Mouse (Mus musculus) forebrain, postnatal 0 days (tissue): ENCODE results near the gene Creb5. TPM values are rescaled to one million over a fixed set of nuclear protein-coding genes. Genes with fewer than 3 reads are reported as not detected.
"Not testable (repeated sequence)": the region's sequence is repeated elsewhere in the genome, so short reads cannot be mapped to it uniquely, and the experiment has no call there.

Experiments
- ATAC-seq: fragments of 200-750 bp; cut with Nextera tagmentation; 2 replicates; pipeline ENCODE4 v1.8.0; 2017; ENCODE audit warnings: mild to moderate bottlenecking, moderate library complexity
- DNase-seq: peaks from one replicate; pipeline ENCODE4 v3.0.0-alpha.2; 2015
- H3K27ac ChIP-seq: fragments of 300-500 bp; sonication (generic); 2 replicates; pipeline ENCODE4 v1.5.1; 2014; ENCODE audit warnings: low read depth, mild to moderate bottlenecking, antibody characterized with exemption, low read length, moderate library complexity, mixed read lengths
- H3K27me3 ChIP-seq: fragments of 300-500 bp; sonication (generic); 2 replicates; pipeline ENCODE4 v1.6.1; 2014; ENCODE audit warnings: mild to moderate bottlenecking, low read length, mixed read lengths; ENCODE audit not compliant: insufficient read depth
- H3K36me3 ChIP-seq: fragments of 300-500 bp; sonication (generic); 2 replicates; pipeline ENCODE4 v1.6.1; 2014; ENCODE audit warnings: mild to moderate bottlenecking, moderate library complexity; ENCODE audit not compliant: insufficient read depth
- H3K4me1 ChIP-seq: fragments of 300-500 bp; sonication (generic); 2 replicates; pipeline ENCODE4 v1.6.1; 2014; ENCODE audit warnings: antibody characterized with exemption; ENCODE audit not compliant: insufficient read depth
- H3K4me2 ChIP-seq: fragments of 300-500 bp; sonication (generic); 2 replicates; pipeline ENCODE4 v1.6.1; 2014; ENCODE audit warnings: low read depth, mild to moderate bottlenecking, moderate library complexity
- H3K4me3 ChIP-seq: fragments of 300-500 bp; sonication (generic); 2 replicates; pipeline ENCODE4 v1.5.1; 2014; ENCODE audit warnings: low read depth, low read length, mixed read lengths
- H3K9ac ChIP-seq: fragments of 300-500 bp; sonication (generic); 2 replicates; pipeline ENCODE4 v1.6.1; 2014; ENCODE audit warnings: mild to moderate bottlenecking
- H3K9me3 ChIP-seq: fragments of 300-500 bp; sonication (generic); 2 replicates; pipeline ENCODE4 v1.6.1; 2016; ENCODE audit warnings: low read length
- CTCF ChIP-seq: sonication (generic); IDR thresholded peaks from 2 replicates; pipeline ENCODE4 v1.5.1; 2016; ENCODE audit warnings: antibody characterized with exemption, control low read depth, low read depth
- WGBS: fragments of 180-500 bp; shearing (Covaris S2); extraction: QIAGEN DNeasy Blood & Tissue Kit; methylation state at CpG from one replicate; pipeline ENCODE4 v1.1.7; 2014; 5-methylcytosine and 5-hydroxymethylcytosine counted together
- polyA plus RNA-seq: library from polyadenylated mRNA; unstranded; fragments of >200 nt; fragmentation: Nextera tagmentation; extraction: Ambion mirVana; gene quantifications from 2 replicates; pipeline ENCODE4 v1.2.1, GENCODE M21; 2015
- total RNA-seq: library from RNA; depleted of rRNA; stranded (reverse); fragments of >200 nt; gene quantifications from 2 replicates; pipeline ENCODE4 v1.2.3, GENCODE M21; 2014

Creb5 gene
- total and polyA plus RNA-seq, 2 experiments from 2014 or later = 2.4 to 3.2 TPM

DNA sequence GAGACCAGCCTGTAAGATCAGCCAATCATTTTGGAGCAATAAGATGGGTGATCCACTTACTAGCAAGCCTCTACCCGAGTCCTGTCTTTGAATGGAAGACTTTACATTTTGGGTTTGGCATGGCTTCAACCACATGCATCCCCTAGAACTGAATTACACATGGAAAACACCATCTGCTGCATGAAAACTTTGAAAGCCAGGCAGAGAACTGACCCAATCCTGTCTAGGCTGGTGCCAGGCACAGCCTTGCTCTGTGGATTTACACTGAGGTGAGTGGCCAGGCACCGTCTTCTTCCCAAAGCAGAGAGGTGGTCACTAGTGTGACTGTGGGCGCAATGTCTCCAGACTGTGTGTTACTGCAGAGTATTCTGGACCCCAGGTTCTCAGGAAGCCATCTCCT is 109.4 kb downstream of the Creb5 start:
- WGBS = 74% methylated on average over 3 of the region's 3 CpGs
- Histone ChIP-seq H3K27ac (no peak overlapping the region), H3K9me3 (no peaks in the 10 kb centered on the region), H3K36me3 (no peaks in the 10 kb centered on the region), H3K27me3 (no peaks in the 10 kb centered on the region), H3K4me1 (0 out of 2 replicates have a peak, but pooled peaks cover 14% of the 10 kb centered on the region), H3K4me2 (no peak overlapping the region), H3K4me3 (no peak overlapping the region), H3K9ac (no peak overlapping the region)
- TF ChIP-seq CTCF = no peak
- peak; percentile 38; the same call in 1 of the 2 replicates for ATAC-seq
- peak; percentile 63 for DNase-seq

DNA sequence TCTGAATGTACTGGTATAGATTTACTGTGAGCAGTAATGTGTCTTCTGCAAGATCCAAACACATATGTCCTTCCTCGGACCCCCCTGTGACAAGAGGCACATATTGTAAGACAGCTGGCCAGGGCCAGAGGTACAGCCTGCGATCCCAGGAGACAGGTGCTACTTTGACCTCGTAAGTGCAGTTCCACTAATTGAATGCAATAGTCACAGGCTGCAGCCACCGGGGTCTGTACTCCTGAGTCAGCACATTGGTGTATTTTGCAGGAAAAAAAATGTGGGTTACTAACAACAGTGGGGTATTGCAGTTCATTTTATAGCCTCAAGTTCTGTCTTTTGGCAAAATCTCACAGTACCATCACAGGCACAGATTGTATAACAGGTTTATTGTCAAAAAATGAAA is 110.7 kb downstream of the Creb5 start:
- Histone ChIP-seq H3K9ac (no peak overlapping the region), H3K36me3 (no peaks in the 10 kb centered on the region), H3K27ac (no peak overlapping the region), H3K4me1 (0 out of 2 replicates have a peak, but pooled peaks cover 14% of the 10 kb centered on the region), H3K4me3 (no peak overlapping the region), H3K27me3 (no peaks in the 10 kb centered on the region), H3K4me2 (no peak overlapping the region), H3K9me3 (no peaks in the 10 kb centered on the region)
- 50% methylated on average over 4 of the region's 4 CpGs for WGBS
- TF ChIP-seq CTCF = no peak
- ATAC-seq (peak; percentile 48), DNase-seq (peak; percentile 56)

DNA sequence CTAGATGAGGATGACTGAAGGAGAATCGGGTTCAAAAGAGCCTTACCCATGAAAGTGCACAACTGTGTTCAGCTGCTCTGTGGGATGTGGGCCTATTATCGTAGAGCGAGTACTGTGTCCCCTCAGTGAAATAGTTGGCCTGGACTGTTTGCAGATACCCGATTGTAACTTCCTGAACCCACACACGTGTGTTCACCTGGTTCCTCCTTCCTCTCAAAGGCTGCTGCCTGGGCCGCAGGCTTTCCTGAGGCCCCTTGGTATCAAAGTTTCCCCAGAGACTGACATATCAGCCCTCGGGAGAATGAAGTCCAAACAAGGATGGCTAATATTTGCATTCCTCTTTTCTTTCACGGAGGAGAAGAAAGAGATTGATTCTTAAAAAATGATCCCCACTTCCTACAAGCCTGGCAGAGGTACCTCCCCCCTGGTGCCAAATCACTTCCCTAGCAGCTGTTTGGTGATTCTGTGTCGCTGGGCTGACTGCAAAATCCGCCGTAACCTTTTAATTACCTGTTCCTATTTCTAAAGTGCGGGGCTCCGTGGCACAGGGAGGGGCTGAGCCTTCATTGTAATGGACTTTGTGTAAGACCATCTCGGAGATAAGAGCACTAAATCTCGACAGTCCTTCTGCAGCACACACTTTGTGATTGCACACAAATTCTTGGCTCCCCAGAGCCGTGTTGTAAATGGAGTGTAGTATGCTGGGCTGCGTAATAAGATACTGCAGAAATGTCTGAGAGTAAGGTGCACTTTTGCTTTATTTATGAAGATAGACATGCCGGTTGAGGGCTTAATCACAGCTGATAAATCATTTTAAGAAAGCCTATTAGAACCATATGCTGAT is 111.4 kb downstream of the Creb5 start:
- Histone ChIP-seq H3K36me3 (no peaks in the 10 kb centered on the region), H3K27me3 (no peaks in the 10 kb centered on the region), H3K4me2 (peak overlapping the region; percentile 28), H3K27ac (no peak overlapping the region), H3K9ac (peak overlapping the region; percentile 35; the same call in 1 of the 2 replicates), H3K4me3 (no peak overlapping the region), H3K4me1 (0 out of 2 replicates have a peak, but pooled peaks cover 14% of the 10 kb centered on the region), H3K9me3 (no peaks in the 10 kb centered on the region)
- ATAC-seq (no peak), DNase-seq (peak; percentile 43)
- no peak for TF ChIP-seq CTCF
- WGBS = 34% methylated on average over 18 of the region's 18 CpGs

DNA sequence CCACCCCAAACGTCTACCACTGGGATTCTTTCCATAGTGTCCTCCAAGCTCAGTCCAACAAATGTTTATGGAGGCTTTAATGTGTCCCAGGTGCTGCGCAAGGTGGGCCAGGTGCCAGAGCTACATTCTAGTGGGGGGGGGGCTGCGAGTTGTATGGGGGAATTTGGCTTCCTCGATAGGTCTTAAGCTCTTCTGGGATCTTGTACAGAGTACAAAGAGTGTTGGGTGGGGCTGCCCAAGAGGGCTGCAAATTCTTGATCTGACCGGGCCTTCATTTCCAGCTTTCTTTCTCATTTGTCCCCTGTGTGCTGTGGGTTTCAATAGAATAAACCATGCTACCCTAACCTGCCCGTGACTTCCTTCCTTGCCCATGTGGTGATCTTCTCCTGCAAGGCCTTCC is 114.3 kb downstream of the Creb5 start:
- no peak for TF ChIP-seq CTCF
- no peak overlapping the region for H3K4me3 ChIP-seq
- H3K4me1 ChIP-seq = 0 out of 2 replicates have a peak, but pooled peaks cover 10% of the 10 kb centered on the region
- no peak overlapping the region for H3K4me2 ChIP-seq
- ATAC-seq = no peak
- H3K27me3 ChIP-seq = no peaks in the 10 kb centered on the region
- H3K27ac ChIP-seq = no peak overlapping the region
- no peak for DNase-seq
- WGBS = 91% methylated on average over 6 of the region's 6 CpGs
- H3K36me3 ChIP-seq = no peaks in the 10 kb centered on the region
- no peaks in the 10 kb centered on the region for H3K9me3 ChIP-seq
- H3K9ac ChIP-seq = no peak overlapping the region

DNA sequence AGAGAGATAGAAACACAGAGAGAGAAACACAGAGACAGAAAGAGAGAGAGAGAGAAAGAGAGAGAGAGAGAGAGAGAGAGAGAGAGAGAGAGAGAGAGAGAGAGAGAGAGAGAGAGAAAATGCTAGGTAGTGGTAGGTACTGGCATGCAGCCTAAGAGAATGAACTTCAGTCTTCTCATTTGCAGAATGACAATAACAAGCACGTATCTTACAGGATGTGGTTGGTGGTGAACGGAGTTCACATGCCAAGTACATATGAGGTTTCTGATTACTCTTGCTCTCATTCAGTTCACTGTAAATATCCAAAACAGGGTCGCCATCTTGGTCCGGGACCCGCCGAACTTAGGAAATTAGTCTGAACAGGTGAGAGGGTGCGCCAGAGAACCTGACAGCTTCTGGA is 115.5 kb downstream of the Creb5 start:
- not testable (repeated sequence) for H3K9ac ChIP-seq, H3K4me2 ChIP-seq, H3K9me3 ChIP-seq, H3K36me3 ChIP-seq, H3K4me3 ChIP-seq, ATAC-seq, DNase-seq, H3K27me3 ChIP-seq, H3K27ac ChIP-seq
- 0 out of 2 replicates have a peak, but pooled peaks cover 10% of the 10 kb centered on the region for H3K4me1 ChIP-seq
- WGBS = 97% methylated on average over 7 of the region's 7 CpGs

DNA sequence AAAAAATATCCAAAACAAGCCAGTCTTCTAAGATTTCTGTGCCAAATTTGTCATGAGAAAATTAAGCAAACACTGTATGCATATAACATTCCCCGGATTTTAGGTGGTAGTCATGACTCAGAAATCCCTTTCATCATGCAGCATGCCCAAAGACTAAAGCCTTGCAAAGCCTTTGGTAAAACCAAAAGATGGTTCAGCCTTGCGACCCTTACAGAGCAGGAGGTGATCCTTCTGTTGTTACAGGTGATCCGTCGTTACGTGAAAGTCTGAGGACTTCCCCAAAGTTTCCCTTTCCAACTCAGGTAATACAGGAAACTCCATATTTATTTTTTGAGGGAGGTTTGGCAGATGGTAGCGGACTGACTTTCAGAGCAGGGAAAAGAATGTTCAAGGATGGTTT is 122.1 kb downstream of the Creb5 start:
- H3K36me3 ChIP-seq = no peaks in the 10 kb centered on the region
- WGBS = 93% methylated on average over 6 of the region's 6 CpGs

DNA sequence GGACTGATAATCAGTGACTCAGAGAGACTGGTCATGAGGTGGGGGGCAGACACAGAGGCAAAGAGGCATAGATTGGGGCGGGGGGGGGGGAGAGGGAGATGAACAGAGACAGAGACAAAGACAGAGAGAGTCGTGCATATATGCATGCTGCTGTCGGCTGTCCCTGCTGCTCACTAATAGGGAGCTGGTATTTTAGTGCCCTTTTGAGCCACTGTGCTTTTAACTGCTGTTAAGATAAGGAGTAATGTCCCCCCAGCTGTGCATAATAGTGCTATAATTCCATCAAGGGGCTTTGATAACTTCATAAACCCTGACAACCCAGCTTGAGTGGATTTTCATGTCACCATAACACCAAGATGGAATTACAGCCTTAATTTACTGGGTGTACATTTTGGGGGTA is 134.3 kb downstream of the Creb5 start:
- Histone ChIP-seq H3K4me2 (no peak overlapping the region), H3K9me3 (no peaks in the 10 kb centered on the region), H3K4me1 (no peaks in the 10 kb centered on the region), H3K27ac (no peak overlapping the region), H3K36me3 (no peaks in the 10 kb centered on the region), H3K4me3 (no peak overlapping the region), H3K27me3 (no peaks in the 10 kb centered on the region), H3K9ac (no peak overlapping the region)
- no peak for ATAC-seq
- DNase-seq = no peak
- WGBS = 63% methylated on average over 2 of the region's 3 CpGs
- TF ChIP-seq CTCF = no peak

More for the DNA sequence above, 122.1 kb downstream of the Creb5 start:
- Histone ChIP-seq H3K9me3 (no peaks in the 10 kb centered on the region), H3K27ac (no peak overlapping the region), H3K4me1 (no peaks in the 10 kb centered on the region), H3K4me2 (no peak overlapping the region), H3K9ac (no peak overlapping the region), H3K27me3 (no peaks in the 10 kb centered on the region), H3K4me3 (no peak overlapping the region)
- no peak for DNase-seq
- ATAC-seq = no peak
- no peak for TF ChIP-seq CTCF
